Mouse (Mus musculus): Measurements from ENCODE around the gene Mgat4a.

GRCm38 (mm10) chr1:37407228-37407627 is 133.6 kb downstream of the Mgat4a start:
- TF ChIP-seq ZC3H11A (IDR thresholded peaks at IDR 0.05; ENCODE audit: low read depth, low read length) (no peak), CHD2 (IDR thresholded peaks at IDR 0.05; ENCODE audit: low read length) (no peak), EP300 (IDR thresholded peaks at IDR 0.05; ENCODE audit: low read length) (no peak), POLR2A (IDR thresholded peaks at IDR 0.05; ENCODE audit: low read depth, low read length) (no peak), MEF2A (IDR thresholded peaks at IDR 0.05; ENCODE audit: borderline replicate concordance, low read depth, low read length) (peak; percentile 19; the same call in 1 of the 2 replicates), CTCF (conservative IDR thresholded peaks at IDR 0.05 in 1 of 2, IDR thresholded peaks at IDR 0.05 in 1 of 2; ENCODE audit: low read depth in 2 of 2, low read length in 2 of 2) (no peak), E2F4 (IDR thresholded peaks at IDR 0.05; ENCODE audit: insufficient replicate concordance, low read depth, low read length) (no peak), MAZ (IDR thresholded peaks at IDR 0.05; ENCODE audit: low read depth, low read length) (no peak), RCOR1 (conservative IDR thresholded peaks at IDR 0.05; ENCODE audit: low read depth, low read length) (no peak), POLR2AphosphoS2 (IDR thresholded peaks at IDR 0.05; ENCODE audit: low read depth, low read length) (no peak), NELFE (IDR thresholded peaks at IDR 0.05; ENCODE audit: low read depth, low read length) (no peak)
